Mouse (Mus musculus) heart, embryonic 14.5 days (tissue): ENCODE data around the gene Rfc4. TPM values are rescaled to one million over a fixed set of nuclear protein-coding genes. Genes with fewer than 3 reads are reported as not detected.

Source experiments
- ATAC-seq: fragments of 200-750 bp; cut with Nextera tagmentation; 2 replicates; pipeline ENCODE4 v1.8.0; 2017; ENCODE audit warnings: low read depth, moderate TSS enrichment; ENCODE audit not compliant: insufficient number of reproducible peaks, insufficient read depth, low FRiP score
- H3K27ac ChIP-seq, 2 experiments: fragments of 200-500 bp in 1 of 2; fragments of 300-500 bp in 1 of 2; sonication (generic) in 1 of 2; replicated peaks in 1 of 2; 2 replicates each; pipeline ENCODE4 v1.5.1; 2012 to 2014; ENCODE audit warnings: low read depth in 2 of 2, low read length in 2 of 2, control low read depth in 1 of 2, mild to moderate bottlenecking in 1 of 2, mixed read lengths in 1 of 2; ENCODE audit not compliant: control insufficient read depth in 1 of 2, insufficient read depth in 1 of 2
- H3K27me3 ChIP-seq: fragments of 300-500 bp; sonication (generic); 2 replicates; pipeline ENCODE4 v1.6.1; 2014; ENCODE audit warnings: mild to moderate bottlenecking, low read length, control low read depth; ENCODE audit not compliant: control insufficient read depth, insufficient read depth
- H3K36me3 ChIP-seq: fragments of 300-500 bp; sonication (generic); 2 replicates; pipeline ENCODE4 v1.6.1; 2014; ENCODE audit warnings: mild to moderate bottlenecking, control low read depth, low read length, mixed read lengths; ENCODE audit not compliant: control insufficient read depth, insufficient read depth
- H3K4me1 ChIP-seq, 2 experiments: fragments of 200-500 bp in 1 of 2; fragments of 300-500 bp in 1 of 2; sonication (generic) in 1 of 2; 2 replicates each; pipeline ENCODE4 v1.6.1; 2012 to 2014; ENCODE audit warnings: low read length in 2 of 2, control low read depth in 1 of 2, mixed read lengths in 1 of 2; ENCODE audit not compliant: control insufficient read depth in 2 of 2, insufficient read depth in 2 of 2
- H3K4me2 ChIP-seq: fragments of 300-500 bp; sonication (generic); 2 replicates; pipeline ENCODE4 v1.6.1; 2014; ENCODE audit warnings: mild to moderate bottlenecking, low read length
- H3K4me3 ChIP-seq, 2 experiments: fragments of 200-500 bp in 1 of 2; fragments of 300-500 bp in 1 of 2; sonication (generic) in 1 of 2; 2 replicates each; pipeline ENCODE4 v1.5.1; 2012 to 2014; ENCODE audit warnings: low read length in 2 of 2, mild to moderate bottlenecking in 2 of 2, control low read depth in 1 of 2, low read depth in 1 of 2, moderate library complexity in 1 of 2; ENCODE audit not compliant: control insufficient read depth in 1 of 2, insufficient read depth in 1 of 2
- H3K9ac ChIP-seq: fragments of 300-500 bp; sonication (generic); 2 replicates; pipeline ENCODE4 v1.6.1; 2014; ENCODE audit warnings: mild to moderate bottlenecking, low read length
- H3K9me3 ChIP-seq: fragments of 300-500 bp; sonication (generic); 2 replicates; pipeline ENCODE4 v1.6.1; 2016; ENCODE audit warnings: low read length, control low read depth; ENCODE audit not compliant: control insufficient read depth
- WGBS: fragments of 180-500 bp; shearing (Covaris S2); extraction: QIAGEN DNeasy Blood & Tissue Kit; methylation state at CpG from one replicate; pipeline ENCODE4 v1.1.7; 2014; 5-methylcytosine and 5-hydroxymethylcytosine counted together
- polyA plus RNA-seq: library from polyadenylated mRNA; unstranded; fragments of >200 nt; fragmentation: Nextera tagmentation; extraction: Ambion mirVana; gene quantifications from 2 replicates; pipeline ENCODE4 v1.2.1, GENCODE M21; 2014

Rfc4 gene
- 84.8 and 86.4 TPM in 2 replicates for polyA plus RNA-seq

DNA sequence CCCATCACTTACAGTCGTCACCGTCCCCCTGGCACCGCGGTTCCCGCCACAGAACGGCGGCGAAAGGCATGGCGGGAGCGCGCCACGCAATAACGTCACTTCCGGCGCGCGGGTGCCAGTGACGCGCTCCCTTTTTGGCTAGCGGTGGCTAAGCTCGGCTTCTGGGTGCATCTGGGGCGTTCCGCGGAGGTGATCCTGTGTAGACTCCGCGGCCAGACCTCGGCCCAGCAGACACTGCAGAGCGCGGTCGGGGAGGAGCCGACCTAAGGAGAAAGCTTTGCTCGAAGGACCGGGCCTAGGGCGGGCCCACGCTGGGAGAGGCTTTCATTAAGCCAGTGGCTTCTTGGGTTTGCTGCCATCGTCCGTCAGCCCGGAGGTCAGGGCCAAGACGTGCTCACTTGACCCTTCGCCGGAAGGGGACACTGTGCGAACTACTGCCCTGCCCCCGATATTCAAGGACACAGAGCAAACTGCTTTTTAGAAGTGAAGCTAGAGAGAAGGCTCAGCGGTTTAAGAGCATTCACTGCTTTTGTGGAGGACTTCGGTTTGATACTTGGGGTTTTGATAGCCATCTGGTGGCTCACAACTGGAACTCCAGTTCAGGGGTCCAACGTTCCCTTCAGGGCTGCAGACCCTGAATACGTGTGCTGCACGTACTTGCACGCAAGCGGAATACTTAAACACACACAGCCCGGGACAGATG, at the start of gene Rfc4:
Rfc4 (minus strand) TSS at position 65 of the 703 bp plus-strand sequence.
- under 1% methylated on average over 51 of the region's 51 CpGs for WGBS
- Histone ChIP-seq H3K36me3 (peaks cover 21% of the 10 kb centered on the region), H3K27me3 (no peaks in the 10 kb centered on the region), H3K27ac (peak within 1 kb of the TSS; percentile 86 to 98), H3K4me2 (peak within 1 kb of the TSS; percentile 90), H3K9ac (peak within 1 kb of the TSS; percentile 94), H3K4me1 (peaks cover 0 to 19% of the 10 kb centered on the region in 2 experiments; a peak in 2 of 4 replicates), H3K9me3 (no peaks in the 10 kb centered on the region), H3K4me3 (peak within 1 kb of the TSS; percentile 54 to 82)
- peak; percentile 85 for ATAC-seq

DNA sequence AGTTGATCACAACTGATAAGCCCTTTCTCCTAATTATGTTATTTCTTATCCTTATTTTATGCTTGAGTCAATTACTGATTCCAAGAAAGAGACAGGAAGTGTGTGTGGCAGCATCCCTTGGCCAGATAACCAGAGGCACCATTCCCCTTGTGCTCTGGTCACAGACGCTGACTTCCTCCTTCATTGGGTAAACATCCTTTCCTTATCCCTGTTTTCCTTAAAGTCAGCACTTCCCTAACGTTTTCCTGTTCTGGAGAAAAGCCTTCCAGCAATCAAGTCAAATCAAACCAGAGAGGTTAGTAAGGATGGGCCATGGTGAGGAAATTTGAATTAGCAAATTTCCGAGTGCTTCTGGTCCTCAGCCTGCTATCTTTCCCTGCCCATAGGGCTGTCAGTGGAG, 48.4 kb upstream of the Rfc4 start:
- no peaks in the 10 kb centered on the region for H3K36me3 ChIP-seq
- H3K9me3 ChIP-seq, result peaks cover 3% of the 10 kb centered on the region
- no peak overlapping the region for H3K9ac ChIP-seq
- peak overlapping the region in 1 of 2 experiments; percentile 30; a peak in 1 of 4 replicates for H3K27ac ChIP-seq
- ATAC-seq, result no peak
- H3K4me2 ChIP-seq, result no peak overlapping the region
- H3K4me3 ChIP-seq, result no peak overlapping the region
- H3K4me1 ChIP-seq, result peaks cover 0 to 6% of the 10 kb centered on the region in 2 experiments; a peak in 3 of 4 replicates
- 38% methylated on average over 3 of the region's 3 CpGs for WGBS
- H3K27me3 ChIP-seq, result no peaks in the 10 kb centered on the region

DNA sequence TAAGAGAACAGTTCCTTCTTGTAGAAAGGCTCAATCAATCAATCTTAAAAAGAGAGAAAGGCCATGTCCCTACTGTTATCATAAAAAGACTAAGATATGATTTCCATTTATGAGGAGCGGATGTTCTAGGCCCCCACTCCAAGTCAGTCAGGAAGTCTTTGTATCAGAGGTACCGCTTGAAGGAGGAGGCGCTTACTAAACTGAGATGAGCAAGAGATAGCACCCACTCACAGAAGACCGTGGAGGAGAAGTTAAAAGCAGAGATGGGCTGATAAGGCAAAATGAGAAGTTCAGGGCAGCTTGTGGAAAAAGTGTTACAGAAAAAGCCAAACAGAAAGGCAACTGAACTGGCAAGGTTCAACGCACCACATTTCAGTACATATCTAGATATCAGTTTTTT, 47.3 kb upstream of the Rfc4 start:
- Histone ChIP-seq H3K4me3 (no peak overlapping the region), H3K4me2 (no peak overlapping the region), H3K9me3 (peaks cover 3% of the 10 kb centered on the region), H3K27ac (no peak overlapping the region), H3K4me1 (peaks cover 0 to 6% of the 10 kb centered on the region in 2 experiments; a peak in 3 of 4 replicates), H3K9ac (no peak overlapping the region), H3K27me3 (no peaks in the 10 kb centered on the region), H3K36me3 (no peaks in the 10 kb centered on the region)
- ATAC-seq, result no peak
- 73% methylated on average over 5 of the region's 5 CpGs for WGBS

DNA sequence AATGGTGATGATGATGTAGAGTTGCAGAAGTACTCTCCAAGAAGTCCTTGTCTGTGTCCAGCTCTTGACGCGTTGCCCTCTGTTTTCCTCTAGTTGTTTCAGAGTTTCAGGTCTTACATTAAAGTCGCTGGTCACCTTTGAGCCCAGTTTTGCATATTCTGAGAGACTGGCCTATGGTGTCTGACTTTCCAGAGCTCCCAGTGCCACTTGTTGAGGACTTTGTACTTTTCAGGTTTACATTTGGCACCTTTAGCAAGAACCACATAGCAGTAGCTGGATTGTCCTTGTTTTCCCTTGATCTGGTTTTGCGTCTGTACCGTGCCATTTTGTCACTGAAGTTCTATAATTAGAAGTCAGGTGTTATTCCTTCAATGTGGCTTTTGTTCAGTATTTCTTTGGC, 46.4 kb upstream of the Rfc4 start:
- Histone ChIP-seq H3K4me3 (no peak overlapping the region), H3K36me3 (no peaks in the 10 kb centered on the region), H3K27me3 (no peaks in the 10 kb centered on the region), H3K4me1 (peaks cover 0 to 6% of the 10 kb centered on the region in 2 experiments; a peak in 3 of 4 replicates), H3K27ac (no peak overlapping the region), H3K9me3 (peaks cover 3% of the 10 kb centered on the region), H3K9ac (no peak overlapping the region), H3K4me2 (no peak overlapping the region)
- no peak for ATAC-seq
- 84% methylated on average over 5 of the region's 5 CpGs for WGBS

DNA sequence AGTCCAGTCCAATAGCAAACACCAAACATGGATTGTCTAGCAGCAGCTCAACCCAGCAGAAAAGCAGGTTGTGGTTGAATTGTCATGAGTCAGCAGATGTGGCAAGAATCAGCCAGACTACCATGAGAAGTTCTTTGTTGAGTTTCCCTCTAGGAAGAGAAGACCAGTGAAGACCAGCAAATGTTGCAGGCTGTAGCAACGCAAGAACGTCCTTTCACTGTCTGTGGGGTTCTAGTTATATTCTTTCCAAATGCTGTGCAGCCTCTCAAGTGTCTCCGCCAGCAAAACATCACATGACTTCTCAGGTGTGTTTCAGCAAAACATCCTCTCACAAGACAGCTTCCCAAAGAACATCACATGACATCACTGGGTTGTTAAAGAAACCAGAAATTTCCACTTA, 43.3 kb upstream of the Rfc4 start:
- WGBS, result 90% methylated on average over 3 of the region's 3 CpGs
- H3K4me1 ChIP-seq, result no peaks in the 10 kb centered on the region; a peak in 2 of 4 replicates
- H3K9ac ChIP-seq, result no peak overlapping the region
- H3K4me3 ChIP-seq, result no peak overlapping the region
- H3K36me3 ChIP-seq, result no peaks in the 10 kb centered on the region
- no peak for ATAC-seq
- H3K9me3 ChIP-seq, result peaks cover 3% of the 10 kb centered on the region
- H3K4me2 ChIP-seq, result no peak overlapping the region
- H3K27me3 ChIP-seq, result no peaks in the 10 kb centered on the region
- H3K27ac ChIP-seq, result peak overlapping the region in 1 of 2 experiments; percentile 28; a peak in 1 of 4 replicates

DNA sequence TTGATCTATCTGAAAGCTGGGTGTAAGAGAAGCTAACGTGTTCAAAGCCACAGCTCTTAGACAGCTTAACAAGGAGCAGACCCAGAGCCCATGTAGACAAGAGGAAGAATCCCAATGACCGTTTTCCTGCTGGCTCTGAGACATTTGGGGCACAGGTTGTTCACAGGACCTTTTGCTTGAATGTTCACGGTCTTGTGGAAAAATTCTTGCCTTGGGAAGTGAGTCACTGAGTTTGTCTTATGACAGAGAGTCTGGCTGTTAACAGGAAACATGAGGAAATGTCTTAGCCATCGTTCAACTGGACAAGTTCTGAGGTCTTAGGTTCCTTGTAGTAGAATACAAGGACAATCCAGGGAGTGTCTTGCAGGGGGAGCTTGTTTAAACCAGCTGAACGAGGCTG, 39.5 kb upstream of the Rfc4 start:
- Histone ChIP-seq H3K4me2 (no peak overlapping the region), H3K4me3 (no peak overlapping the region), H3K27ac (peak overlapping the region; percentile 33 to 50; a peak in 3 of 4 replicates), H3K36me3 (no peaks in the 10 kb centered on the region), H3K4me1 (peaks cover 0 to 3% of the 10 kb centered on the region in 2 experiments; a peak in 1 of 4 replicates), H3K9ac (no peak overlapping the region), H3K9me3 (no peaks in the 10 kb centered on the region), H3K27me3 (no peaks in the 10 kb centered on the region)
- 45% methylated on average over 5 of the region's 5 CpGs for WGBS
- no peak for ATAC-seq

DNA sequence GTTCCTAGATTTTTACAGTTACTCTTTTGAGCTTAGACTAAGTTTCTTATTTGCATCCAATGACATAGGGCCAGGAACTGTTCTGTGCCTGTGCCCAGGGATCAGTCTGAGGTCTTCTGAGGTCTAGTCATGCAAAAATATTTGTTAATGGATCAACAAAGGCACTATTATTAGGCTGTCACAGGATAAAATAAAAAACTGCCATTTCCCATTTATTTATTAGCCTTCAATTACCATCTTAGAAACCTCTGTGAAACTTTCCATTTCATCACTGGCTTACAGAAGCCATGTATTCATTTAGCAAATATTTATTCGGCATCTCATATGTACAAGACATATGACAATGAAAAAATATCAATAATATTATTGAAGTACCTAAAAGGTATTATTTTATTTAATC, 39.1 kb upstream of the Rfc4 start:
- ATAC-seq, result no peak
- Histone ChIP-seq H3K36me3 (no peaks in the 10 kb centered on the region), H3K27me3 (no peaks in the 10 kb centered on the region), H3K9me3 (no peaks in the 10 kb centered on the region), H3K27ac (peak overlapping the region in 1 of 2 experiments; percentile 50; a peak in 2 of 4 replicates), H3K4me1 (peaks cover 0 to 3% of the 10 kb centered on the region in 2 experiments; a peak in 1 of 4 replicates), H3K9ac (no peak overlapping the region), H3K4me3 (no peak overlapping the region), H3K4me2 (no peak overlapping the region)
- WGBS, result 84% methylated on average over 1 of the region's 1 CpGs
